Mouse (Mus musculus): ENCODE results near the gene Slc27a1.
A peak's percentile ranks its signal among the peaks of the same experiment; 100 is the strongest.

Gene Slc27a1

GRCm38 (mm10) chr8:71554644-71555043 is 14.0 kb upstream of the Slc27a1 start:
- DNase-seq (ENCODE audit: low read depth, low spot score), result no peak

- no peak for DNase-seq (ENCODE audit: low read depth, low spot score)
Measured at GRCm38 (mm10) chr8:71558071-71558957, 10.4 kb upstream of the Slc27a1 start, which contains the start of gene Tmem221. Gene Tmem221 (minus strand): TSS chr8:71558871.

- DNase-seq (ENCODE audit: low read depth, low spot score), result no peak
Measured at GRCm38 (mm10) chr8:71558958-71559690, 9.6 kb upstream of the Slc27a1 start.

- no peak for DNase-seq (ENCODE audit: low read depth, low spot score)
Measured at GRCm38 (mm10) chr8:71560071-71560470, 8.6 kb upstream of the Slc27a1 start.

GRCm38 (mm10) chr8:71560765-71561164 is 7.9 kb upstream of the Slc27a1 start:
- no peak for DNase-seq (ENCODE audit: low read depth, low spot score)

GRCm38 (mm10) chr8:71561401-71561800 is 7.3 kb upstream of the Slc27a1 start:
- DNase-seq (ENCODE audit: low read depth, low spot score), result peak; percentile 57

- DNase-seq (ENCODE audit: low read depth, low spot score), result no peak
Measured at GRCm38 (mm10) chr8:71562751-71563150, 5.9 kb upstream of the Slc27a1 start.

GRCm38 (mm10) chr8:71563992-71564391 is 4.7 kb upstream of the Slc27a1 start:
- no peak for DNase-seq (ENCODE audit: low read depth, low spot score)

GRCm38 (mm10) chr8:71566501-71566900 is 2.2 kb upstream of the Slc27a1 start, which contains the start of gene Nxnl1:
Gene Nxnl1 (minus strand): TSS chr8:71566601.
- no peak for DNase-seq (ENCODE audit: low read depth, low spot score)

- no peak for DNase-seq (ENCODE audit: low read depth, low spot score)
Measured at GRCm38 (mm10) chr8:71567587-71567986, 1.1 kb upstream of the Slc27a1 start.

GRCm38 (mm10) chr8:71568941-71569340 is 259 bp downstream of the Slc27a1 start:
- DNase-seq (ENCODE audit: low read depth, low spot score), result no peak

- peak; percentile 96 for DNase-seq (ENCODE audit: low read depth, low spot score)
Measured at GRCm38 (mm10) chr8:71569366-71570290, 946 bp downstream of the Slc27a1 start.

- DNase-seq (ENCODE audit: low read depth, low spot score), result peak; percentile 99
Measured at GRCm38 (mm10) chr8:71570291-71570954, 1.7 kb downstream of the Slc27a1 start.

- DNase-seq (ENCODE audit: low read depth, low spot score), result no peak
Measured at GRCm38 (mm10) chr8:71572077-71572476, 3.4 kb downstream of the Slc27a1 start.

GRCm38 (mm10) chr8:71572847-71573633 is 4.4 kb downstream of the Slc27a1 start:
- peak; percentile 35 for DNase-seq (ENCODE audit: low read depth, low spot score)

GRCm38 (mm10) chr8:71574426-71574825 is 5.7 kb downstream of the Slc27a1 start:
- no peak for DNase-seq (ENCODE audit: low read depth, low spot score)

GRCm38 (mm10) chr8:71575020-71575419 is 6.3 kb downstream of the Slc27a1 start:
- no peak for DNase-seq (ENCODE audit: low read depth, low spot score)

GRCm38 (mm10) chr8:71577856-71578387 is 9.2 kb downstream of the Slc27a1 start:
- DNase-seq (ENCODE audit: low read depth, low spot score), result no peak

- no peak for DNase-seq (ENCODE audit: low read depth, low spot score)
Measured at GRCm38 (mm10) chr8:71579009-71579408, 10.3 kb downstream of the Slc27a1 start.

- DNase-seq (ENCODE audit: low read depth, low spot score), result no peak
Measured at GRCm38 (mm10) chr8:71579476-71579875, 10.8 kb downstream of the Slc27a1 start.
